Mouse (Mus musculus) embryonic facial prominence, embryonic 14.5 days (tissue): ENCODE results near the gene Mrpl55. TPM values are rescaled to one million over a fixed set of nuclear protein-coding genes. Genes with fewer than 3 reads are reported as not detected.

Source experiments
- ATAC-seq: fragments of 200-750 bp; cut with Nextera tagmentation; 2 replicates; pipeline ENCODE4 v1.8.0; 2017; ENCODE audit warnings: low read depth, moderate number of reproducible peaks, moderate TSS enrichment
- DNase-seq: peaks from one replicate; pipeline ENCODE4 v3.0.0-alpha.2; 2015; ENCODE audit warnings: low spot score
- H3K27ac ChIP-seq: fragments of 300-500 bp; sonication (generic); replicated peaks from 2 replicates; pipeline ENCODE4 v1.5.1; 2014; ENCODE audit warnings: low read depth, mild to moderate bottlenecking, low read length, moderate library complexity
- H3K27me3 ChIP-seq: fragments of 300-500 bp; sonication (generic); replicated peaks from 2 replicates; pipeline ENCODE4 v1.6.1; 2014; ENCODE audit warnings: low read length; ENCODE audit not compliant: control insufficient read depth, insufficient read depth
- H3K36me3 ChIP-seq: fragments of 300-500 bp; sonication (generic); 2 replicates; pipeline ENCODE4 v1.6.1; 2014; ENCODE audit warnings: low read length, mixed read lengths; ENCODE audit not compliant: control insufficient read depth, insufficient read depth
- H3K4me1 ChIP-seq: fragments of 300-500 bp; sonication (generic); 2 replicates; pipeline ENCODE4 v1.6.1; 2014; ENCODE audit warnings: antibody characterized with exemption, low read length; ENCODE audit not compliant: control insufficient read depth, insufficient read depth
- H3K4me2 ChIP-seq: fragments of 300-500 bp; sonication (generic); 2 replicates; pipeline ENCODE4 v1.6.1; 2014; ENCODE audit warnings: low read depth, mild to moderate bottlenecking, low read length, moderate library complexity, mixed read lengths
- H3K4me3 ChIP-seq: fragments of 300-500 bp; sonication (generic); 2 replicates; pipeline ENCODE4 v1.5.1; 2014; ENCODE audit warnings: low read depth, mild to moderate bottlenecking, low read length
- H3K9ac ChIP-seq: fragments of 300-500 bp; sonication (generic); 2 replicates; pipeline ENCODE4 v1.6.1; 2014; ENCODE audit warnings: low read depth, mild to moderate bottlenecking, low read length, moderate library complexity, mixed read lengths
- H3K9me3 ChIP-seq: fragments of 300-500 bp; sonication (generic); 2 replicates; pipeline ENCODE4 v1.6.1; 2016; ENCODE audit warnings: low read length; ENCODE audit not compliant: control insufficient read depth
- WGBS: fragments of 180-500 bp; shearing (Covaris S2); extraction: QIAGEN DNeasy Blood & Tissue Kit; methylation state at CpG from one replicate; pipeline ENCODE4 v1.1.7; 2014; 5-methylcytosine and 5-hydroxymethylcytosine counted together
- polyA plus RNA-seq: library from polyadenylated mRNA; unstranded; fragments of >200 nt; fragmentation: Nextera tagmentation; extraction: Ambion mirVana; gene quantifications from 2 replicates; pipeline ENCODE4 v1.2.1, GENCODE M21; 2014

Gene Mrpl55
- polyA plus RNA-seq, 1 experiment from 2014 or later: 81.9 TPM

DNA sequence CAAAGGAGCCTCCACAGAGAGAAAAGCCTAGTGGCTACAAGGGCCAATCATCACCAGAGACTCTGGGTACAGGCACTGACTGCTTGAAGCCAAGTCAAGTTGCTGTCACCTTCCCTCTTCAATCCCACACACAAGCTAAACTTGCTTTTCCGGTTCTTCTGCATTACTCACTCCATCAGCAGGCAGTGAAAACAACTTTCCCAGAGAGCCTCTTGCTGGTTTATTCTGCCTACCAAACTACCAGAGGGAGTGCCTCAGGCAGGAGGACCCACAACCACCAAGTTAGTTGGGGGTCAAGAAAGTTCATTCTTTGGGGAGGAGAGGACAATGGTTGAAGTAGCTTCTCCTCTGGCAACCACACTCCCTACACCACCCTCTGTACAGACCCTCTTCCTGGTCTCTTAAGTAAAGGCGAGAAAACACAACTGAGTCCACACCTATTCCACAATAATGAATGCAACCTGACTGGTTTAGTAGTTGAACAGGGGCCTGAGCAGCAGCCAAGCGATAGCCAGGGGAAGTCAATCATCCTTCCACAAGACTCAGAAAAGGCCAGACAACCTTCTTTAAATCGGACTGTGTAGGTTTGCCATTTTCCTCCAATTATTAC lies 16.2 kb downstream of the Mrpl55 start:
- 76% methylated on average over 4 of the region's 4 CpGs for WGBS
- no peaks in the 10 kb centered on the region for H3K27me3 ChIP-seq
- peaks cover 33% of the 10 kb centered on the region for H3K36me3 ChIP-seq
- ATAC-seq (peak; percentile 58), DNase-seq (peak; percentile 87)
- H3K9me3 ChIP-seq: no peaks in the 10 kb centered on the region
- H3K4me3 ChIP-seq: no peak overlapping the region
- no peak overlapping the region for H3K9ac ChIP-seq
- no peak overlapping the region for H3K4me2 ChIP-seq
- peaks cover 6% of the 10 kb centered on the region for H3K4me1 ChIP-seq
- H3K27ac ChIP-seq: peak overlapping the region; percentile 16; the same call in 1 of the 2 replicates

DNA sequence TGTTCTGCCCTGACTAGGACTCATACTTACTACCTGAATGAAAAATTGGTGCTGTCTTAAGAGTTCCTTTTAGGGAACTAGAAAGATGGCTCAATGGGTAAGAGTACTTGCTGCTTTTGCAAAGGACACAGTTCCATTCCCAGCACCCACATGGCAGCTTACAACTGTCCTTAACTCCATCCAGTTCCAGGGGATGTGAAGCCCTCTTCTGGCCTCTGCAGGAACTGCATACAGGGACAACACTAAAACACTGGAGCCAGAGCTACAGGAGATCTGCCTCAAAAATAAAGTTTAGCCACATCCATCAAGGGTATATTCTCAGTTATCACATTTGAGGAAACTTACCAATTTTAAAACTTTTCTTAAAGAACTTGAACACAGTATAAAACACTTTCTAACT lies 16.8 kb downstream of the Mrpl55 start:
- no peak overlapping the region for H3K9ac ChIP-seq
- ATAC-seq (no peak), DNase-seq (no peak)
- H3K36me3 ChIP-seq: peaks cover 30% of the 10 kb centered on the region
- no peak overlapping the region for H3K4me2 ChIP-seq
- no peak overlapping the region for H3K4me3 ChIP-seq
- no peaks in the 10 kb centered on the region for H3K27me3 ChIP-seq
- H3K9me3 ChIP-seq: no peaks in the 10 kb centered on the region
- H3K4me1 ChIP-seq: peaks cover 10% of the 10 kb centered on the region
- H3K27ac ChIP-seq: no peak overlapping the region

DNA sequence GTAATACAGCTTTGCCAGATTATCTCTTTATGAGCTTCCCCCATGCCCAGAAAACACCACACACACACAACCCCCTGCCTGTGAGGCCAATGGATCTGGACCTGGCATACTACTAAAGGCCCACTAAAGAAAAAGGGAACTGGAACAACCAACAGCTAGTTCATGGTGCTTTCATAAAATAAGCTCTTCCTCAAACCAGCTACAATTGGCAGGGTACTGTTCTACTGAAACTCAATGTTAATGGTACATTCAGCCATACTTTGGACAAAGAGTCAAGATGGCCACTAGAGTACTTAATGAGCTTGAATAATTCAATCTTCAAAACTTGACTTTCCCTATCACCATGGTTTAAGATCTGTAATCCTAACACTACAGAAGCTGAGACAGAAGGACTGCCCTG lies 19.3 kb downstream of the Mrpl55 start:
- Histone ChIP-seq H3K36me3 (peaks cover 26% of the 10 kb centered on the region; the same call in 1 of the 2 replicates), H3K4me3 (no peak overlapping the region), H3K27me3 (no peaks in the 10 kb centered on the region), H3K4me1 (peaks cover 33% of the 10 kb centered on the region), H3K27ac (no peak overlapping the region), H3K4me2 (no peak overlapping the region), H3K9ac (no peak overlapping the region), H3K9me3 (no peaks in the 10 kb centered on the region)
- DNase-seq (no peak), ATAC-seq (no peak)

DNA sequence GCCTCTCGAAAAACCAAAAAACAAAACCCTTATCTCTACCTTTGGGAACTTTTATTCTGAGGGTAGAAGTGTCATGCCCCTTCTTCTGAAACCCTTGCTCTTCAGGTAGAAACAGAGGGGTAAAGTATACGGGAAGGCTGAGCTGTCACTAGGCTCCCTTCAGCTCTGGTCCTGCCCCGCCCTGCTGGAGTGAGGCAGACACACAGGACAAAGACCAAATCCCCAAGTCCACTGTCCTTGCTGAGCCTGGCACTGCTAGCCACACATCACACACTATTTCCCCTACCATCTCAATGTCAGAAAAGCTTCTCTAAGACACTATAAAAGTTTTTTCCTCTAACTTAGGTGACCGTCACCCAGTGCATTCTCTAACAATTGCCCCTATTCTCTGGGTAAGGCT lies 20.0 kb downstream of the Mrpl55 start:
- WGBS: 91% methylated on average over 4 of the region's 4 CpGs
- H3K4me1 ChIP-seq: peaks cover 35% of the 10 kb centered on the region
- peaks cover 26% of the 10 kb centered on the region; the same call in 1 of the 2 replicates for H3K36me3 ChIP-seq
- H3K9me3 ChIP-seq: no peaks in the 10 kb centered on the region
- H3K4me3 ChIP-seq: no peak overlapping the region
- no peaks in the 10 kb centered on the region for H3K27me3 ChIP-seq
- ATAC-seq (no peak), DNase-seq (no peak)
- no peak overlapping the region for H3K4me2 ChIP-seq
- H3K9ac ChIP-seq: no peak overlapping the region
- H3K27ac ChIP-seq: no peak overlapping the region

DNA sequence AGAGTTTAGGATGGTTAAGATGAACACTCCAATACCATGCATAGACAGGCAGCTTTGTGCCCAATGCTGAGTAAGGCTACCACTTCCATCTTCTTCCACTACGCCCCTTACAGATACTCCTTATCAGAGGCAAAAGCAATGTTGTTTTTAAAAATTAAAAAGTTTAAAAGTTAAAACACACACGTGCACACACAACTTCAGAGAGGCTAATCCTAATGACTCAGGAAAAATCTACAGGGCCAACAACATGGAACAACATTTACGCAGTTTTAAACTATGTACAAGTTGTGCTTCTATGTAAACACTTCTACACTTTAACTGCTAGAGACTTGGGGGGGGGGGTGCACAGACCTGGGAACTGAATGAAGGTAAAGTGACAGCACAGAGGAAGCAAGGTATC lies 21.7 kb downstream of the Mrpl55 start:
- H3K4me3 ChIP-seq: no peak overlapping the region

DNA sequence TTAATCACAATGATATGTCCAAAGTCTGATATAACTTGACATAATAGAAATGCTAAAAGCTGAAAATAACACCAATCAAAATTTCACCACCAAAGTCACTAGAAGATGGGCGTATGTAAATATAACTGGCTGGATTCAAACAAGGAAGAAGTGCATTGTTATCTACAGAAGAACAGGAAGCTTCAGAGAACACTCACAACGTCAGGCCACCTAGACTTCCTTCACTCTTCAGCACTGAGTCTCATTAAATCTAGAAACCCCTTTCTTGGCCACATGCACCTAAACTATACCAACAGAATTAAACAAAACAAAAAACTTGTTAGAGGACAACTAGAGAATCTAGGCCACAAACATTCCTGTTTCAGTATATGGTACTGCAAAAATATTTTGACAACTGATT lies 22.2 kb downstream of the Mrpl55 start:
- no peak overlapping the region for H3K9ac ChIP-seq
- H3K4me1 ChIP-seq: peaks cover 41% of the 10 kb centered on the region
- 55% methylated on average over 2 of the region's 2 CpGs for WGBS
- H3K9me3 ChIP-seq: no peaks in the 10 kb centered on the region
- no peak overlapping the region for H3K4me3 ChIP-seq
- ATAC-seq: no peak
- H3K27me3 ChIP-seq: no peaks in the 10 kb centered on the region
- H3K36me3 ChIP-seq: peaks cover 17% of the 10 kb centered on the region; the same call in 1 of the 2 replicates
- DNase-seq: no peak
- peak overlapping the region; percentile 16 for H3K4me2 ChIP-seq
- no peak overlapping the region for H3K27ac ChIP-seq

More for the DNA sequence above, 21.7 kb downstream of the Mrpl55 start:
- H3K4me1 ChIP-seq: peaks cover 41% of the 10 kb centered on the region
- no peak for DNase-seq
- H3K36me3 ChIP-seq: peaks cover 18% of the 10 kb centered on the region; the same call in 1 of the 2 replicates
- no peak overlapping the region for H3K27ac ChIP-seq
- ATAC-seq: no peak
- H3K9me3 ChIP-seq: no peaks in the 10 kb centered on the region
- no peaks in the 10 kb centered on the region for H3K27me3 ChIP-seq
- WGBS: 86% methylated on average over 3 of the region's 3 CpGs
- H3K4me2 ChIP-seq: peak overlapping the region; percentile 16; the same call in 1 of the 2 replicates
- no peak overlapping the region for H3K9ac ChIP-seq

DNA sequence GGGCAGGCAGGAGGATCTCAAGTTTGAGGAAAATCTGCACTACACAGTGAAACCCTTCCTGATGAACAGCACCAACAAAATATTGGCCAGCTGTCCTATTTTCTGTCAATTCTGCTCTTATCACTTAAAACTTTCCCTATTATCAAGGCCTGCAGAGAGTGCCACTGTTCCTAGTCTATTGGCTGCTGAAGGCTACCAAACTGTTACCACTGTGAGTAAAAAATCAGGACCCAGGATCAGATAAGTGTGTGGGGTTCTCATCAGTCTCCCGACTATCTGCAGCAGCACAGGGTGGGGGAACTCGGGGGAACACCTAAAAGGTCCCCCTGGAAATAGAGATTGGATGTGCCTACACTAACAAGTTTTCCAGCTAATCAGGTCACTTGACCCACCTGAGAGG lies 22.9 kb downstream of the Mrpl55 start:
- no peaks in the 10 kb centered on the region for H3K9me3 ChIP-seq
- H3K9ac ChIP-seq: no peak overlapping the region; the same call in 1 of the 2 replicates
- H3K4me3 ChIP-seq: peak overlapping the region; percentile 100
- no peaks in the 10 kb centered on the region for H3K27me3 ChIP-seq
- H3K4me1 ChIP-seq: peaks cover 41% of the 10 kb centered on the region
- 67% methylated on average over 2 of the region's 2 CpGs for WGBS
- H3K27ac ChIP-seq: no peak overlapping the region
- no peak for ATAC-seq
- DNase-seq: no peak
- H3K4me2 ChIP-seq: peak overlapping the region; percentile 82
- H3K36me3 ChIP-seq: peaks cover 10% of the 10 kb centered on the region; the same call in 1 of the 2 replicates

DNA sequence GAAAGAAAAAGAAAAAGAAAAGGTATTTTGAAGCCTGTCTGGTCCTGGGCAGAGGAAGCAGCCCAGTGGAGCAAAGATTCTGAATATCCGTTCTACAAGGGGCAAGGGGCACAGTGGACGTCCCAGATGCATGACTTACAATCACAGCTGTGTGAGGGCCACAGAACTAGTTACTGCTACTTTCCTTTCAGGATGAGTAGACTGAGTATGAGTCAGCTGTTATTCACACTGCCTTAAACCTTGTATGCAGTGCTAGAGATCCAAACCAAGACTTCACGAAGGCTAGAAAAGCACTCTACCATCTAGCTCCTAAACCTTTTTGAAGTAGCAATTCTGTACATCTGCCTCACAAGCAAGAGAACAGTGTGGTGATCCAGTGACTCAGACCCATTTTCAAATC lies 24.0 kb downstream of the Mrpl55 start:
- Histone ChIP-seq H3K9me3 (no peaks in the 10 kb centered on the region), H3K4me2 (peak overlapping the region; percentile 82), H3K36me3 (peaks cover 3% of the 10 kb centered on the region; the same call in 1 of the 2 replicates), H3K4me3 (peak overlapping the region; percentile 100), H3K4me1 (peaks cover 37% of the 10 kb centered on the region), H3K9ac (peak overlapping the region; percentile 100), H3K27ac (no peak overlapping the region; the same call in 1 of the 2 replicates), H3K27me3 (no peaks in the 10 kb centered on the region)
- DNase-seq (no peak), ATAC-seq (no peak)
- 38% methylated on average over 3 of the region's 3 CpGs for WGBS
